Mouse (Mus musculus) liver, adult 2 months (tissue): Measurements from ENCODE around the gene Il13ra2.
"Not testable (repeated sequence)": the region's sequence is repeated elsewhere in the genome, so short reads cannot be mapped to it uniquely, and the experiment has no call there.

Experiments
- CTCF ChIP-seq: fragments of 200-500 bp; IDR thresholded peaks from 2 replicates; pipeline ENCODE4 v1.5.1; 2011; ENCODE audit warnings: low read depth, low read length, control low read depth
- POLR2A ChIP-seq: fragments of 200-500 bp; IDR thresholded peaks from 2 replicates; pipeline ENCODE4 v1.6.1; 2011; ENCODE audit warnings: low read length, control low read depth; ENCODE audit not compliant: insufficient read depth; ENCODE audit errors: extremely low read depth

DNA sequence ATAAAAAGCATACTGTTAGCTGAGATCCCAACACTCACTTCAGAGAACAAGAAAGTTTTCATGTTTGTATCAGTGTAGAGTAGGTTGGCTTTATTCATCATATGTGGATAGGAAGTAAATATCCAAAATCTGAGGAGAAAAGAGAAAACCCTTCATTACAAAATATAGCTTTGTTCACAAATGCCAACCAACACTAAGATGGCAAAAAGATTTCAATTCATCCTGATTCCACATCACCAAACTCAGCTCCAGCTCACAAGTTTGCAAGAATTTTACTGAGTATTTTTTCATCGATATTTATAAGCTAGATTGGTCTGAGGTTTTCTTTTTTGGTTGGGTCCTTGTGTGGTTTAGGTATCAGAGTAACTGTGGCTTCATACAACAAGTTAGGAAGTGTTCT, 24.6 kb upstream of the Il13ra2 start, which contains the start of gene Vmn1r239-ps:
- not testable (repeated sequence) for TF ChIP-seq POLR2A, CTCF
